Mouse (Mus musculus): Measurements from ENCODE around the gene Cdc73. TPM values are rescaled to one million over a fixed set of nuclear protein-coding genes. Genes with fewer than 3 reads are reported as not detected.

Cdc73 gene
- polyA plus RNA-seq, 2 experiments: 21.8 to 22.2 TPM

DNA sequence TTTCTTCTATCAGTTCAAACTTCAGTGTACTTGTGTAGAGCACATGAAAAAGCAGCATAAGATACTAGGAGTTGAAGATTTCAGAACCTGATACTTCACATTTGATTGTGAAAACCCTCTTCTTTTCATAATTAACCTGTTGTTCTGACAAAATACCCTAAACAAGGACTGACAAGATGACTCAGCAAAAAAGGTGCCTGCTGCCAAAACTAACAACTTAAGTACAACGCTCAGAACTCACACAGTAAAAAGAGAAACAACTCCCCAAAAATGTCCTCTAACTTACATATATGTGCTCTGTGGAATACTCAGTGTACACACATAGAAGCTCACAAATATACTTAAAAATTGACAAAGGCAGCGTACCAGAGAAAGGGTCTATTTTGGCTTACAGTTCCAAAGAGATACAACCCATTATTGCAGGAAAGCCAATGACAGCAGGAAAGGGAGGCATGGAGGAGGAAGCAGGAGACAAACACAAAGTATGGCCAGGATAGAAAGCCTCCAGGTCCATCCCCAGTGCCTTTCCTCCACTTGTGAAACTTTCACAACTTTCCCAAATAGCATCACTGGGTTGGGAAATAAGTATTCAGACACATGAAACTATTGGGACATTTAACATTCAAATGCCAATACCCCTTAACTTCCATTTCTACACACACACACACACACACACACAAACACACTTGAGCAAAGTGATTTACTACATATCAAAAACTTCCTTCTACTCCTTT lies 69.7 kb downstream of the Cdc73 start:
- Histone ChIP-seq H3K4me2 (replicated peaks; ENCODE audit: low read depth, low read length, severe bottlenecking) (no peak overlapping the region), H3K27me3 (ENCODE audit: control insufficient read depth, insufficient read depth, low read length) (no peaks in the 10 kb centered on the region), H3K4me1 (ENCODE audit: control insufficient read depth, insufficient read depth, low read length) (no peaks in the 10 kb centered on the region), H3K27ac (replicated peaks; ENCODE audit: low read depth, low read length) (no peak overlapping the region), H3K4me3 (replicated peaks; ENCODE audit: low read length) (no peak overlapping the region), H3K9ac (ENCODE audit: low read depth, low read length, severe bottlenecking) (no peak overlapping the region), H3K9me3 (ENCODE audit: control insufficient read depth, low read length) (no peaks in the 10 kb centered on the region), H3K36me3 (ENCODE audit: control insufficient read depth, insufficient read depth, low read length) (no peaks in the 10 kb centered on the region)
- TF ChIP-seq POLR2A (IDR thresholded peaks at IDR 0.05; ENCODE audit: borderline replicate concordance, extremely low read depth, insufficient read depth, insufficient read length): no peak
- DNase-seq (ENCODE audit: low spot score): no peak
- ATAC-seq (ENCODE audit: low FRiP score, low read depth): no peak
- WGBS: 86% methylated on average over 2 of the region's 2 CpGs

DNA sequence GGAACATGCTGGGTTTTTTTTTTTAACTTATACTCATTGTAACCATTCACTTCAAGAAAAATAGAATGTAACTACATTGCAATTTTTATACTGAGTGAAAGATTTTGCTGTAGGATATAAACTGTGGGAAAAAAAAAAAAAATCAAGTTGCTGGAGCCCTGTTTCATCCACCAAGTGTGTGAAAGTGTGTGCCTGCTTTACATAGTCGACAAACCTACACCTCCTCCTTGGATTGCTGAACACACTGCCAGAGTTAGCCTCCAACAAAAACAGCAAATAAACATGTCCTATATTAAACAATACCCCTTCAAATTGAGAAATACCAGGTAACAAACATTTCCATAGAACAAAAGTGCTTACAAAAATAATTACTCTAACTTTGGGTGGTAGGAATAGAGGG lies 70.3 kb downstream of the Cdc73 start:
- no peaks in the 10 kb centered on the region for H3K4me1 ChIP-seq (ENCODE audit: control insufficient read depth, insufficient read depth, low read length)
- H3K4me3 ChIP-seq (replicated peaks; ENCODE audit: low read length): no peak overlapping the region
- H3K27me3 ChIP-seq (ENCODE audit: control insufficient read depth, insufficient read depth, low read length): no peaks in the 10 kb centered on the region
- H3K9ac ChIP-seq (ENCODE audit: low read depth, low read length, severe bottlenecking): no peak overlapping the region
- DNase-seq (ENCODE audit: low spot score) (no peak), ATAC-seq (ENCODE audit: low FRiP score, low read depth) (no peak)
- no peak overlapping the region for H3K4me2 ChIP-seq (replicated peaks; ENCODE audit: low read depth, low read length, severe bottlenecking)
- H3K36me3 ChIP-seq (ENCODE audit: control insufficient read depth, insufficient read depth, low read length): no peaks in the 10 kb centered on the region
- H3K27ac ChIP-seq (replicated peaks; ENCODE audit: low read depth, low read length): no peak overlapping the region
- TF ChIP-seq POLR2A (IDR thresholded peaks at IDR 0.05; ENCODE audit: borderline replicate concordance, extremely low read depth, insufficient read depth, insufficient read length): no peak
- no peaks in the 10 kb centered on the region for H3K9me3 ChIP-seq (ENCODE audit: control insufficient read depth, low read length)
- 85% methylated on average over 1 of the region's 1 CpGs for WGBS

DNA sequence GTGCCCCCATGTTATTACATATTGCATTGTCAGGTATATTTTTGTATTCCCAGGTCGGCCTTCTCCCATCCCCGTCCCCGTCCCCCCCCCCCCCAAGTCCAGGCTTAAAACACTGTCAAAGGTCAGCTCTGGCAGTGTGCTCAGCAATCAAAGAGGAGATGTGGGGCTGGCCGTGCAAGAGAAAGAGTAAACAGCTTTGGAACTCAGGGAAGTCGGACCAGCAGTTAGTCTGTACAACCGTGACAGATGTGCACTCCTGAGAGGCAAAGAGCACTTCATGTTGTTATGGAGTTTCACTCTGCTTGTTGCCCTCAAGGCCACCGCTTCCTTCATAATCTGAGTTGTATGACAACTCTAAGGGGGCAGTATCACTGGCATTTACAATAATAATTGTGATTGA lies 71.4 kb downstream of the Cdc73 start:
- Histone ChIP-seq H3K27ac (replicated peaks; ENCODE audit: low read depth, low read length) (no peak overlapping the region), H3K36me3 (ENCODE audit: control insufficient read depth, insufficient read depth, low read length) (peaks cover 9% of the 10 kb centered on the region), H3K4me1 (ENCODE audit: control insufficient read depth, insufficient read depth, low read length) (no peaks in the 10 kb centered on the region), H3K27me3 (ENCODE audit: control insufficient read depth, insufficient read depth, low read length) (no peaks in the 10 kb centered on the region), H3K4me2 (replicated peaks; ENCODE audit: low read depth, low read length, severe bottlenecking) (no peak overlapping the region), H3K9me3 (ENCODE audit: control insufficient read depth, low read length) (no peaks in the 10 kb centered on the region), H3K9ac (ENCODE audit: low read depth, low read length, severe bottlenecking) (no peak overlapping the region), H3K4me3 (replicated peaks; ENCODE audit: low read length) (no peak overlapping the region)
- ATAC-seq (ENCODE audit: low FRiP score, low read depth) (no peak), DNase-seq (ENCODE audit: low spot score) (no peak)
- TF ChIP-seq POLR2A (IDR thresholded peaks at IDR 0.05; ENCODE audit: borderline replicate concordance, extremely low read depth, insufficient read depth, insufficient read length): no peak
- 65% methylated on average over 7 of the region's 7 CpGs for WGBS

DNA sequence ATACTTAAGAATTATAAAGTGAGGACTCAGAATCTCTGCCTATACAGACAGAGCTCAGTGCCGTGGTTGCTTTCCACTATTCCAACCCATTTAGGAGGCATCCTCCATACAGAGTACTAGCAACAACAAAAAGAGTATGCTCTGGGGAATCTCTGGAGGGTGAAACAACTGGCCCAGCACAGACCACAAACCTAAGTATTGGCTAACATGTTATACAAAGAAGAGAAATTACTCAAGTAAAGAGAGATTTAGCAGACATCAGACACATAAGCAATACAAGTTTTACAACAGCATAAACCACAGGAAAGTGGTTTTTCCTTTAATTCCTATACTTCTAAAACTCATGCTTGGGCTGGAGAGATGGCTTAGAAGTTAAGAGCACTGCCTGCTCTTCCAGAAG lies 80.1 kb downstream of the Cdc73 start:
- H3K36me3 ChIP-seq (ENCODE audit: control insufficient read depth, insufficient read depth, low read length): peaks cover 28% of the 10 kb centered on the region
- 81% methylated on average over 1 of the region's 1 CpGs for WGBS
- no peak overlapping the region for H3K4me2 ChIP-seq (replicated peaks; ENCODE audit: low read depth, low read length, severe bottlenecking)
- ATAC-seq (ENCODE audit: low FRiP score, low read depth) (no peak), DNase-seq (ENCODE audit: low spot score) (no peak)
- H3K4me1 ChIP-seq (ENCODE audit: control insufficient read depth, insufficient read depth, low read length): no peaks in the 10 kb centered on the region
- H3K9me3 ChIP-seq (ENCODE audit: control insufficient read depth, low read length): no peaks in the 10 kb centered on the region
- no peak overlapping the region for H3K4me3 ChIP-seq (replicated peaks; ENCODE audit: low read length)
- no peak overlapping the region for H3K9ac ChIP-seq (ENCODE audit: low read depth, low read length, severe bottlenecking)
- no peak for TF ChIP-seq POLR2A (IDR thresholded peaks at IDR 0.05; ENCODE audit: borderline replicate concordance, extremely low read depth, insufficient read depth, insufficient read length)
- no peak overlapping the region for H3K27ac ChIP-seq (replicated peaks; ENCODE audit: low read depth, low read length)
- H3K27me3 ChIP-seq (ENCODE audit: control insufficient read depth, insufficient read depth, low read length): no peaks in the 10 kb centered on the region

DNA sequence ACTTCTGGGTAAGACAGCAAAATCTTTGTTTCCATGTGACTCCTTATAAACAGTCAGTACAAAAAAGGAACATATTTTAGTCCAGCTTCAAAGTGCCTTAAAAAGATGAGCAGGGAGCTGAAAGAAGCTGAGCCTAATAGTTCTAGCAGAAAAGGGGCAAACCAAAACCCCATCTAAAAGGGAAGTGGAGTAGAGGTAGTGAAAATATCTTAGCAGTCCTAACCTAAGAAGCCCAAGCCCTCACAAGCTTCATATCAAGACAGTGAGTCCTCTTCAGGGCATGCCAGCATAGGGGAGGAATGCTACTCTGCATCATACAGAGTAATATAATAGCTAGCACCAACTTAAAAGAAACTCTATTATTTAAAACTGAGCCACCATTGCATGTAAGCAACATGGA lies 80.8 kb downstream of the Cdc73 start:
- no peaks in the 10 kb centered on the region for H3K4me1 ChIP-seq (ENCODE audit: control insufficient read depth, insufficient read depth, low read length)
- peaks cover 24% of the 10 kb centered on the region for H3K36me3 ChIP-seq (ENCODE audit: control insufficient read depth, insufficient read depth, low read length)
- H3K4me2 ChIP-seq (replicated peaks; ENCODE audit: low read depth, low read length, severe bottlenecking): no peak overlapping the region
- no peaks in the 10 kb centered on the region for H3K27me3 ChIP-seq (ENCODE audit: control insufficient read depth, insufficient read depth, low read length)
- no peak overlapping the region for H3K9ac ChIP-seq (ENCODE audit: low read depth, low read length, severe bottlenecking)
- H3K9me3 ChIP-seq (ENCODE audit: control insufficient read depth, low read length): no peaks in the 10 kb centered on the region
- DNase-seq (ENCODE audit: low spot score): no peak
- TF ChIP-seq POLR2A (IDR thresholded peaks at IDR 0.05; ENCODE audit: borderline replicate concordance, extremely low read depth, insufficient read depth, insufficient read length): no peak
- ATAC-seq (ENCODE audit: low FRiP score, low read depth): no peak
- H3K27ac ChIP-seq (replicated peaks; ENCODE audit: low read depth, low read length): no peak overlapping the region
- no peak overlapping the region for H3K4me3 ChIP-seq (replicated peaks; ENCODE audit: low read length)
